Mouse (Mus musculus): ENCODE measurements at regions not wholly inside any gene's neighbourhood (a gene's known extent, or its start where the extent isn't known, plus 50 kb on each side); places are given as distances from the start of the nearest gene placed in this dataset.

DNA sequence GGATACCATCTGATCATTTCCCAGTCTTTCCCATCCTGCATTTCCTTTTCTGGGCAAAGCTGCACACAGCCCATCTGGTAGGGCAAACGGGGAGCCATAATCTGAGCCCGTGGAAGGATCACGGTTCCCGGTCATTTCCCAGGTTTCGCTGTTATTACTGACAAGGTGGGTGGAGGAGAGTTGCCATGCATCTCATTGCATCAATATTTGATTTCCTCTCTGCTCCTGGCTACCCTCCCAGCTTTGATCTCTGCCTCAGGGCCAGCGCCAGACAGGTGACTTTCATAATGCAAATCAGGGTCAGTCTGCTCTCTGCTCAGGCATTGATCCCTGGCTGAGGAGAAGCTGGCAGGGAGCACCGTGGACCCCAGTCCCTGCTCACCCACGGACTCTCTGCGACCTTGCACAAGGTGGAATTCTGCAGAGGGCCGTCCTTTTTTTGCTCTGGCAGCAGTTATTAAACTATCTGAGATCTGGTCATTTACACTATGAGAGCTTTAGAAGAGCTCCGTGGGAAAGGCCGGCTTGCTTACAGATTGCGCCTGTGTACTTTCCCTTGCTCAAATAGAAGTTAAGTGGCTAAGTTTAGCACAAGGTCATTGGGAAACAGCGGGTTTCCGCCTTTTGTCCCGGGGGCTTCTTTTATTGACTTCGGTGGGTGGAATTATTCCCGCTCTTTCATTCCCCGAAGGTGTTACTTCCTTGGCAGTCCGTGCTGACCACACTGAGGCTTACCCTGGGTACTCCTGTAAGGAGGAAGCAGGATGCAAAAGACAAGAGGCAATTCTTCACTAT is 114.1 kb upstream of the Slit3 start:
- TF ChIP-seq CTCF (IDR thresholded peaks at IDR 0.05; ENCODE audit: low read depth, low read length): no peak
- no peak for TF ChIP-seq POLR2A (IDR thresholded peaks at IDR 0.05; ENCODE audit: extremely low read depth, insufficient read depth, low read length)
